Mouse (Mus musculus) thymus, adult 18-20 months (tissue): Measurements from ENCODE around the gene Mrpl47.
"Not testable (repeated sequence)": the region's sequence is repeated elsewhere in the genome, so short reads cannot be mapped to it uniquely, and the experiment has no call there.

Source experiments
- DNase-seq, 2 experiments: peaks; one replicate each; pipeline ENCODE4 v3.0.0; 2022; ENCODE audit warnings: mixed read lengths in 2 of 2

The Mrpl47 gene

DNA sequence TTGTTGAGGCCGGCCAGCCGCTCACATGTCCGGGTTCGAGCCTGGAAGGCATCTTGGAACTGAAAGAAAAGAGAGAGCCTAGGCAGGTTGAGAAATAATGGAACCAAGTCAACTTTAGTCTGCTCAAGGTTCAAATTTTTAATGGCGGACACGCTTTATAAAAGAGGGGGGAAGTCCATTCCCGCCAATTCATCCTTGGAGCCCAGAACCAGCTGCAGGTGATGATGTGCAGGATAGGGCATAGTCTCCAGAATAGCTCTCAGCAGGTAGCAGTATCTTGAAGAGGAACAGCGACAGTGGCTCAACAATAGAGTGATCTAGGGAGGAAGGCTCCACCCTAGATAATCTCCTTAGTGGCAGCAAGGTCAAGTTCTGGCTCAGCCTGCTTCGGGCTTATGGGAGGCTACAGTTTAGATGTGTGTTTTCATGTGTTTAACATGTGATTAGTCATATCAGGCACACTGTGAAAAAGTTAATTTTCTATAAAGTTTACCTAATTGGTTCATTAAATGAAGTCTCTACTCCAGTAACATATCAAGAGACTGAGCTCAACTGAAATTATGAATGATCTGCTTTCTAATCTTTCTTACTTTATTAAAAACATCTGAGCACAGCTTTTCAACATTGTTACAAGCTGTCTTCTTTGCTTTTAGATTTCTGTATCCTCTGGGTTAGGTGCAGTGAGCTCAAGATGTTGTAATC is 31.6 kb downstream of the Mrpl47 start, which contains the start of gene Actl6a:
Gene Actl6a (plus strand): TSS at position 652 of the 702 bp plus-strand sequence.
- not testable (repeated sequence) for DNase-seq

- DNase-seq: not testable (repeated sequence)
Observed at GRCm38 (mm10) chr3:32704632-32705031, 32.8 kb downstream of the Mrpl47 start.

GRCm38 (mm10) chr3:32704021-32704420 is 33.4 kb downstream of the Mrpl47 start:
- not testable (repeated sequence) for DNase-seq

DNA sequence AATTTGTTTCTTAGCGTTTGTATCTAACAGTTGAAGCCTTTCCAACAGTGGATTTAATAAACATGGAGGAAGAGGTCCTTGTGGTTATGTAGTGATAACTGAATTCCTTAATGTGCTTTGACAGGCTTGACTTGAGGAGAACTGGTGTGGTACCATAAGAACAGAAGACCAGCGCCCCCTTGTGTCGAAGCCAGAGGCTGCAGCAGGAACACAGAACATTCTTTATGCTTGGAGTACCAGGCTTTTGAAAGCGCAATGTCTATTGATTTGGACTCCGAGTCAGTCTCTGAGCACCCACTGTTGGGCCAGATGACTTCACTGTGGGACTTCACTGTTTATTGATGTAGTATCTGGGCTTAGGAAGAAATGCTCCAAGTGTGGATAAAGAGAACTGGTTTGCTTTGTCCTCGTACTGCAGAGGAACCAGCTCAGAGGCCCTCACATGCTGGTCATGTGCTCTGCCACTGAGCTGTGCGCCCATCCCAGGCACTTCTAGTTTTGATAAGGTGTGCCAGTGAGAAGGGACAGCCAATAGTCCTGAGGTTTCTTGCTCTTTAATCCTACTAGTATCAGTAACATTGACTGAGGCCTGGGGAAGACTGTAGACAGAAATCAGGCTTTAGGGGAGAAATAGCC is 39.1 kb downstream of the Mrpl47 start:
- DNase-seq: peak; percentile 64 to 68

- DNase-seq: no peak
Observed at GRCm38 (mm10) chr3:32695583-32695980, 41.8 kb downstream of the Mrpl47 start.

DNA sequence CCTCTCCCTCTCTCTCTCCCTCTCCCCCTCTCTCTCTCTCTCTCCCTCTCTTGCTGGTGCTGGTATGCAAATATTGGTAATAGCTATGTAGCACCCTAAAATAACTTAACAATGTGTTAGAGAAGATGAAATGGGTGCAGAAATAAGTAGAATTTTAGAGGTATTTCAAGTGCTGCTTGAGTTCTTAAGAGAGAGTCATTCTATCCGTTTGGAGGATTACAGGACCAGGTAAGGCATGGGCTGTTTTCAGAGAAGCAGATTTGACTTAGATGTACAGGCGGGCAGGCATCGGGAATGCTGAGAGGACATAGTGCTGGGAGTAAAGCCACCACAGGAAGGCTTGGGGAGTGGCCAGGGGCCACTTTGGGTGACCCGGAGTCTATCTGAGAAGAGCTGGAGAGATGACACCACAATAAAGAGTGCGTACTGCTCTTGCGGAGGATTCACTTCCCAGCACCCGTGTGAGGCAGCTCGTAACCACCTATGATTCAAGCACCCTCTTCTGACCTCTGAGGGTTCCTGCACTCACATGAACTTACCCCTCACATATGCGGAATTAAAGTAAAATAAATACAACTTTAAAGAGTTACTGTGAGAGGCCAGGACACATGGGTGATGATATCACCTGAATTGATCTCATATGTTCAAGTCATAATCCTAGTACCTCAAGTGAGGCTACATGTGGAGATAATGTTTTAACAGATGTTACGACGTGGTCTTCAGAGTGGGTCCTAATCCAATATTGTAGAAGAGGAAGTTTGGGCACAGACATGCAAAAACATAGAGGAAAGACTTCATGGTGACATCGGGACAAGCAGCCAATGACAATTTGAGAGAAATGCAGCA is 42.4 kb downstream of the Mrpl47 start:
- no peak for DNase-seq

DNA sequence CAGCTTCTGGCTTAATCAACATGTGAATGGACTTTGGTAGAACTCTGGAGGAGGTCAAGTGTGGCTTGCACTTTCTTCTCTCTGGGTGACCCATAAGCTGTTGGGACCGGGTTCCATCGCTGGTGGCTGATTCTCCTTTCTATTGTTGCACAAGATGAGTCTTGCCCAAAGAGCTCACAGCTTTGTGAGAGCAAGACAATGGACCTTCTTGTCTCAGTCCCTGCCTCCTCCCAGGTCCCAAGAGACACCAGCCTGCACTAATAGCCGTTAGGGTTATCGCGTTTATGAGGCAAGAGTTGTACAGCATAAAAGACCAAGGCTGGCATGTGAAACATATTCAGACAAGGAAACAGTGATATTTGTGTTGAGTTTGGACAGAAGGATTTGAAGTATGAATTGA is 43.2 kb downstream of the Mrpl47 start:
- no peak for DNase-seq

- DNase-seq: no peak
Observed at GRCm38 (mm10) chr3:32691841-32692240, 45.6 kb downstream of the Mrpl47 start.

DNA sequence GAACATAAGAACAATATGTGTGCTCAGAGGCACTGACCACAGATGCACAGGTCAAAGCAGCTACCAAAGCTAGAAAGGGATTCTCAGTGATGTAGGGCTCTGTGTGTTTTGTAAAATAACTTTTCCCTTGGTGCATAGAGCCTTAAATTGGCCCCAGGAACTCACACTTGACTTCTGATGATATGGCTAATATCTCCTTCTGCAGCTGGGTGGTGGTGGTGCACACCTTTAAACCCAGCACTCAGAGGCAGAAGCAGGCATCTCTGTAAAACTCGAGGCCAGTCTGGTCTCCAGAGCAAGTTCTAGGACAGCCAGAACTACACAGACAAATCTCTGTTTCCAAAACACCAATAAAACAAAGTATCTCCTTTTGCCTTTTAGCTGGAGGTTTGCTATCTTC is 46.5 kb downstream of the Mrpl47 start:
- DNase-seq: no peak

DNA sequence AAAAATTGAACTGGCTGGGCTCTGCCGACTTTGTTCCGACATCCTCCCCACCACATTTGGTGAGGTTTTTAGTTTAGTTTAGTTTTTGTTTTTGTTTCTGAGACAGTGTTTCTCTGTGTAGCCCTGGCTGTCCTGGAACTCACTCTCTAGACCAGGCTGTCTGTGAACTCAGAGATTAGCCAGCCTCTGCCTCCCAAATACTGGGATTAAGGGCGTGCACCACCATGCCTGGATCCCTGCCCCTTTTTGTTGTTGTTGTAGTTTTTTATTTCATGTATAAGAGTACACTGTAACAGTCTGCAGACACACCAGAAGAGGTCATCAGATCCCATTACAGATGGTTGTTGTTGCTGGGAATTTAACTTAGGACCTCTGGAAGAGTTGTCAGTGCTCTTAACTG is 47.4 kb downstream of the Mrpl47 start:
- DNase-seq: no peak

DNA sequence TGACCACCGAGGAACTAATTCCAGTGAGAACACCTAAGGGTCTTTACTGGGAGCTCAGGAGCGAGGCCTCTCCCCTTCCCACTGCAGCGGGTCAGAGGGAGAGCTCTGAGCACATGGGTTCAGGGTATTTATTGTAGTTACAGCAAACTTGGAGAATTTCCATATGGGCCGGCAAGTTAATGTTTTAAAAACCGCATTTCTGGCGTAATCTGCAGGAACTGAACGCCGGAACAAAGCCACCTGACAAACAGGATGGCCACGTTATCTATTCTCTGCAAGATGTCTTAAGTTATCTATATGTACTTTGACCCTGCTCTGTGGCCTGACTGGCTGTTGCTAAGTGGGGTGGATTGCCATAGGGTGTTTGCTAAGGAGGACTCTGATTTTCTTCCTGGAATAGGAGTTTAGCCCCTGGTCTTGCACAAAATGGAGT is 47.8 kb downstream of the Mrpl47 start:
- no peak for DNase-seq

DNA sequence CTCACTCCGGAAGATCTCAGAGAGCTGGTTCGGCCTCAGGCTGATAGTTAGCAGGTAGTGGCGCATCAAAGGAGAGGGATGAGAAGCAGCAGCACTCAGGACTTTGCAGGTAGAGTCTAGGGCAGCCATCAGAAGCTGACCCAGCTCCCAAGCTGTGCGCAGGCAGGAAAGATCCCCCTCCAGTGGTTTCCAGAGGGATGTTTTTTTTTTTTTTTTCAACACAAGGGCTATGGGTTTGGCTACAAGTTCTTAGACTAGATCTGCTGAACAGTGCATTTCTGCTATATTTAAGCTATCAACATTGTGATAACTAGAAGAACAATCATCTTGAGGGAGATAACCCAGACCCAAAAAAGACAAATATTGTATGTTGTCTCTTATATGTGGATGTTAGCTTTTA is 50.2 kb downstream of the Mrpl47 start:
- no peak for DNase-seq

- DNase-seq: no peak
Observed at GRCm38 (mm10) chr3:32686537-32686936, 50.9 kb downstream of the Mrpl47 start.

GRCm38 (mm10) chr3:32684631-32685030 is 52.8 kb downstream of the Mrpl47 start:
- no peak for DNase-seq

DNA sequence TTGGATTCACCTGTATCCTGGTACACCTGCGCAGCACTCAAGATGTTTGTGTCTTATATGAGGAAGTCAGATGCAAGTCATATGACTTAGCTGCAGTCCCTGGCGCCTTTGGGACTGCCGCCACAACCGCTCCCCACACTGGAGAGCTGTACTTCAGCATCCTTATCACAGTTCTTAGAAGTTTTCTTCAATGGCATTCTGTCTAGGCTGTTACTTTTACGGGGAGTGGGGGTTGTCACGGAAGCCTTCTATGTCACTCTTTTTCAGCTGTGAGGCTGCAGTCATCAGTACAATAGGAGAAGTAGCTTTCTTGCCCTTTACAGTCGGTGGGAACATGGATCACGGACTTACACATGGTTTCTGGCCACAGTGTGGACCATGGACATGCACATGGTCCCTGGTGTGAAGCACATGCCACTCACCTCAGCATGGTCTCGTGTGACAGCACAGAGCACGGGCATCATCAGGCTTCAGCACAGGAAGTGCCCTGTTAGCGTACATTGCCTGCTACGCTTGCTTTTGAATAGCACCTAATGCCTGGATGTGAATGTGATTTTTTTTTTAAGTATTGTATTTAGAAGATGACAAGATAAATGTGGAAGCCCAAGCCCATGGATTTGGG is 54.4 kb downstream of the Mrpl47 start:
- DNase-seq: no peak

- DNase-seq: no peak
Observed at GRCm38 (mm10) chr3:32676393-32676792, 61.0 kb downstream of the Mrpl47 start.
